Mouse (Mus musculus): Measurements from ENCODE around the gene Atf7.

- TF ChIP-seq CTCF (IDR thresholded peaks at IDR 0.05; ENCODE audit: control insufficient read depth, insufficient read depth, insufficient read length) (no peak), MAX (IDR thresholded peaks at IDR 0.05) (no peak), CEBPB (IDR thresholded peaks at IDR 0.05; ENCODE audit: low read depth) (no peak), MYOG (IDR thresholded peaks at IDR 0.05; ENCODE audit: control insufficient read depth, extremely low read depth, insufficient read length) (no peak)
Measured at GRCm38 (mm10) chr15:102616174-102616573, 9.1 kb downstream of the Atf7 start.

All from C2C12 (cell line).